Mouse (Mus musculus) liver, postnatal 0 days (tissue): Measurements from ENCODE around the gene Vmn1r60.
"Not testable (repeated sequence)": the region's sequence is repeated elsewhere in the genome, so short reads cannot be mapped to it uniquely, and the experiment has no call there.

Experiments used
- CTCF ChIP-seq: sonication (generic); IDR thresholded peaks from 2 replicates; pipeline ENCODE4 v1.5.1; 2016; ENCODE audit warnings: antibody characterized with exemption, low read depth
- EP300 ChIP-seq: IDR thresholded peaks from 2 replicates; pipeline ENCODE4 v1.6.1; 2016; ENCODE audit warnings: antibody characterized with exemption, low read depth, mild to moderate bottlenecking

GRCm38 (mm10) chr7:5540770-5541436 is 6.2 kb downstream of the Vmn1r60 start:
- TF ChIP-seq CTCF, EP300: not testable (repeated sequence)
